Mouse (Mus musculus) adrenal gland, postnatal 4 days (tissue): ENCODE data around the gene Ccdc148. TPM values are rescaled to one million over a fixed set of nuclear protein-coding genes. Genes with fewer than 3 reads are reported as not detected.

Experiments used
- DNase-seq, 2 experiments: peaks; one replicate each; pipeline ENCODE4 v3.0.0; 2021 to 2022; ENCODE audit warnings: low spot score in 2 of 2, mixed read lengths in 2 of 2
- total RNA-seq, 2 experiments: library from RNA; stranded (reverse); gene quantifications; 2 replicates each; pipeline ENCODE4 v1.2.3; 2021

Gene Ccdc148
- total RNA-seq, 2 experiments from 2014 or later: 1.5 to 2.5 TPM

DNA sequence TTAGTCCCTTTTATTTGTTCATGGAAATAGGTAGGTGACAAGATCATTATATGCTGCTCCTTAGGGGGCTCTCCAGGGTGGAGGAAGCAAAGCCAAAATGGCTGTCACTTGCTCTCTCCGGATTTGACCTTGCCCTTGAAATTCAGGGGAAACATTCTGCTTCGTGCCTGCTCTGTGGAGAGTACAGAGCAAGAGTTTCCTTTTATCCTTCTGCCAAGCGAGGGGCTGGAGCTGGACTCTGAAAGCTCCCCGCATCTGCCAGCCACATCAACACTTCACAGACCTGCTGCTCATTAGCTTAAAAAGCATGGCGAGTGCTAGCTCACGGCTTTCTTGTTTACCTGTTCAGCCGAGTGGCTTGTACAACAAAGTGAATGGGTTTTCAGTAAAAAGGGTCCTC, 373.1 kb downstream of the Ccdc148 start:
- no peak for DNase-seq

GRCm38 (mm10) chr2:58786681-58787080, 373.8 kb downstream of the Ccdc148 start:
- DNase-seq: no peak

DNA sequence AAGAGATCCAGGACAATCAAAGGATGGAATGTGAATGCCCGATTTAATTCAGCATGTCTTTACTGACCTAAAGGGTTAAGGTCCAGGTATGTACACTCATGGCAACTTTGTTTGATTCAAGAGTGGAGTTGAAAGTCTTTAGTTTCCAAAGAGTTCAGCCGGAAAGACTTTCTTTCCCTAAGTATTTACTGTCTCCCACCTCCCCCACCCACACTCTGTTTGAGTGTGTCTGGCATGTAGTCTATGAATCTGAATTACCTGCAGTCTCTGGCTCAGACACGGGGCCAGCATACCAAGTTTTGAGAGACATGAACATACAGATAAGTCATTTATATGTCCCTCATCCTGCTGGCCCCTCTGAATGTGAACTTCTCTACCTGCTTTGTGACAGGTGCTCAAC, 374.3 kb downstream of the Ccdc148 start:
- no peak for DNase-seq

DNA sequence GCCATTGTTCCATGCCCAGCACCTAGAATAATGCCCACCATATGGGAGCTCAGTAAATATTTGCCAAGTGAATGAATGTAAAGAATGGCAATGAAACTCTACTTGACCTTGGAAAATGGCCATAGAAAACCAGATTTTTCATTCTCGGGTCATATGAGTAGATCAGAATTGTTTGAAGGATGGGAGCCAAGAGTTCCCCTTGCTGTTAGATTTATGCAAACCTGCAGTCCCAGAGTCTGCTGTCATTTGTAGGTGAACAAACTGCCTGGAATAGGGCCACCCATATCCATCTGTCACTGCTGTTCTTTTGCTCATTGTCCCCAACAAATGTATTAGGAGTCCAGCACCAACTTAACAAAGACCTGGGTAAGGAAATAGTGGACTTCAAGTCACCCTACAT, 377.0 kb downstream of the Ccdc148 start:
- no peak for DNase-seq

GRCm38 (mm10) chr2:58778986-58779495, 381.4 kb downstream of the Ccdc148 start:
- DNase-seq: no peak

DNA sequence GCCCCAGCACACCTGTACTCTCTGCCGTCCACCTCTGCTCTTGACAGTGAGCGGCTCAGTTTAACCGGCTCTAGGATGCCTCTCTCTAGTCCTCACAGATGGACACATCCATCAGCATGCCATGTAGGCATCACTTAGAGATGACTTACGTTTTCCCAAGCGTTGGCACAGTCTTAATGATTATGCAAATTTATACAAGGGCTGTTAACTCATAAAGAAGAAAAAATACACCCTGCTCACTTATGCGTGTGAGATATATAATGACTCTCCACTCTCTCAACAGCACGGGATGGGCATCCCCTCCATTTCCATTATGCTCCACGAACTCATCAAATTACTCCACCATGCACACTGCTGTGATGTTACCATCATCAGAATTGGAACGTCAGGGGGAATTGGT, 386.6 kb downstream of the Ccdc148 start:
- no peak for DNase-seq

Other genes starting within 250 kb of the Ccdc148 start
- 10 to 100 TPM; 62.6 to 82.9 TPM for gene Pkp4, start 167 bp upstream of the Ccdc148 start, total RNA-seq